Mouse (Mus musculus) gastrocnemius, postnatal 36 days (tissue): Measurements from ENCODE around the gene Gpn1. TPM values are rescaled to one million over a fixed set of nuclear protein-coding genes. Genes with fewer than 3 reads are reported as not detected.
A peak's percentile ranks its signal among the peaks of the same experiment; 100 is the strongest.
"Not testable (repeated sequence)": the region's sequence is repeated elsewhere in the genome, so short reads cannot be mapped to it uniquely, and the experiment has no call there.

Experiments used
- DNase-seq, 2 experiments: peaks; one replicate each; pipeline ENCODE4 v3.0.0; 2022
- intact Hi-C: fragments of 180-260 bp; cut with DNase I; formaldehyde crosslinking; loops from one replicate; pipeline ENCODE4 v1.15.1; 2025
- long read RNA-seq, 2 experiments: library from polyadenylated mRNA; stranded (forward); transcript quantifications; one replicate each; pipeline ENCODE4 v2.0.0; 2021
- total RNA-seq, 2 experiments: library from RNA; stranded (reverse); gene quantifications; 2 replicates each; pipeline ENCODE4 v1.2.3; 2021

Gene Gpn1
- total RNA-seq: 10 to 100 TPM; 14.9 to 17.5 TPM
- long read RNA-seq, experiment 1, transcript Gpn1-201 (14 exons, 3,144 nt): major isoform, 45 of 47 reads
- long read RNA-seq, experiment 1, partial matches to known transcripts: 0 of 47 reads
- long read RNA-seq, experiment 1, other reads (novel, unspliced or antisense): 2 of 47 reads
- long read RNA-seq, experiment 2, transcript Gpn1-201 (14 exons, 3,144 nt): major isoform, 52 of 62 reads
- long read RNA-seq, experiment 2, partial matches to known transcripts: 5 of 62 reads
- long read RNA-seq, experiment 2, other reads (novel, unspliced or antisense): 5 of 62 reads

- peak; percentile 73 to 86 for DNase-seq
- intact Hi-C loops: no loop called here
Measured at GRCm38 (mm10) chr5:31494513-31495297, at the start of gene Gpn1. Gene Gpn1 (plus strand): TSS chr5:31494741.

- intact Hi-C loops: no loop called here
- no peak for DNase-seq
Measured at GRCm38 (mm10) chr5:31451336-31451735, 43.2 kb upstream of the Gpn1 start.

GRCm38 (mm10) chr5:31451878-31452561 lies 42.5 kb upstream of the Gpn1 start, which contains the start of gene Zfp512:
Gene Zfp512 (plus strand): TSS chr5:31452431.
- intact Hi-C loops: no loop called here
- DNase-seq: peak; percentile 81 to 89

GRCm38 (mm10) chr5:31452562-31452878 lies 42.0 kb upstream of the Gpn1 start:
- no peak for DNase-seq
- intact Hi-C loops: no loop called here

- no peak for DNase-seq
- intact Hi-C loops: no loop called here
Measured at GRCm38 (mm10) chr5:31452886-31453410, 41.6 kb upstream of the Gpn1 start.

- DNase-seq: no peak
- intact Hi-C loops: no loop called here
Measured at GRCm38 (mm10) chr5:31467798-31468197, 26.7 kb upstream of the Gpn1 start.

GRCm38 (mm10) chr5:31469711-31470110 lies 24.8 kb upstream of the Gpn1 start:
- intact Hi-C loops: loop anchor here (10.0 kb wide), 1 partner anchor 185 kb away; no protein-coding TSS in a partner anchor
- no peak for DNase-seq

- intact Hi-C loops: loop anchor here (10.0 kb wide), 1 partner anchor 186 kb away; no protein-coding TSS in a partner anchor
- DNase-seq: peak in 1 of 2 experiments; percentile 31
Measured at GRCm38 (mm10) chr5:31470334-31470733, 24.2 kb upstream of the Gpn1 start.

- no peak for DNase-seq
- intact Hi-C loops: no loop called here
Measured at GRCm38 (mm10) chr5:31480536-31480935, 14.0 kb upstream of the Gpn1 start.

GRCm38 (mm10) chr5:31485440-31485839 lies 9.1 kb upstream of the Gpn1 start, which contains the start of gene 4930548H24Rik:
Gene 4930548H24Rik (plus strand): TSS chr5:31485740.
- no peak for DNase-seq
- intact Hi-C loops: no loop called here

- intact Hi-C loops: no loop called here
- no peak for DNase-seq
Measured at GRCm38 (mm10) chr5:31487889-31488288, 6.7 kb upstream of the Gpn1 start.

GRCm38 (mm10) chr5:31489116-31489769 lies 5.3 kb upstream of the Gpn1 start:
- intact Hi-C loops: no loop called here
- no peak for DNase-seq

GRCm38 (mm10) chr5:31492031-31492430 lies 2.5 kb upstream of the Gpn1 start:
- intact Hi-C loops: no loop called here
- no peak for DNase-seq

GRCm38 (mm10) chr5:31504843-31505242 lies 10.3 kb downstream of the Gpn1 start:
- DNase-seq: no peak
- intact Hi-C loops: no loop called here

- intact Hi-C loops: no loop called here
Measured at GRCm38 (mm10) chr5:31512481-31512880, 17.9 kb downstream of the Gpn1 start.

GRCm38 (mm10) chr5:31520556-31520955 lies 26.0 kb downstream of the Gpn1 start:
- no peak for DNase-seq
- intact Hi-C loops: no loop called here

More at GRCm38 (mm10) chr5:31512481-31512880, 17.9 kb downstream of the Gpn1 start:
- no peak for DNase-seq

- intact Hi-C loops: no loop called here
- DNase-seq: peak; percentile 53 to 81
Measured at GRCm38 (mm10) chr5:31526354-31527116, 32.0 kb downstream of the Gpn1 start, which contains the start of gene Slc4a1ap. Gene Slc4a1ap (plus strand): TSS chr5:31526995.

GRCm38 (mm10) chr5:31527117-31527680 lies 32.7 kb downstream of the Gpn1 start:
- intact Hi-C loops: no loop called here
- DNase-seq: no peak

GRCm38 (mm10) chr5:31527707-31528106 lies 33.2 kb downstream of the Gpn1 start, which contains the start of gene Supt7l:
Gene Supt7l (minus strand): TSS chr5:31527807.
- intact Hi-C loops: not testable (repeated sequence)

More at GRCm38 (mm10) chr5:31527707-31528106, 33.2 kb downstream of the Gpn1 start, which contains the start of gene Supt7l:
- not testable (repeated sequence) for DNase-seq
